Mouse (Mus musculus) heart, postnatal 0 days (tissue): ENCODE results near the gene Dnajc17.

ENCODE experiments used
- CTCF ChIP-seq: IDR thresholded peaks from 2 replicates; pipeline ENCODE4 v1.5.1; 2016; ENCODE audit warnings: antibody characterized with exemption, control low read depth, low read depth
- EP300 ChIP-seq: IDR thresholded peaks from 2 replicates; pipeline ENCODE4 v1.6.1; 2016; ENCODE audit warnings: antibody characterized with exemption, low read depth

DNA sequence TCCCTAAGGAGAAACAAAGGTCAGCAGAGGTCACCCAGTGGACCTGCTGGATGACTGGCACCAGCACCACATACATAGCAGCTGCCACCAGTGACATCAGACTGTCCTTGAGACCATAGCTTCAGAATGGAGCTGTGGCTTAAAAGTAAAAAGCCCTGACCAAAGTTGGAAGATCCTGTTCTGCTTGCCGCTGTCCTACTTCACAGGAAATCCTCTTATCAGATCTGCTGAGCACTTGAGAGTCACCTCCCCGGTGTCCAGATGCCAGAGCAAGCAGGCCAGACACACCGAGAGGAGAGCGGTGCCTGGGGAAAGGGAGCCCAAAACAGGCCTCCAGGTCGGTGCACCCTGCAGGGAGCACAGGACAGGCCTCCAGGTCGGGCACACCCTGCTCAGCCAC is 56.3 kb downstream of the Dnajc17 start:
- TF ChIP-seq EP300 (no peak), CTCF (no peak)
